Mouse (Mus musculus) MN1 (cell line): ENCODE data around the gene Prol1.
"Not testable (repeated sequence)": the region's sequence is repeated elsewhere in the genome, so short reads cannot be mapped to it uniquely, and the experiment has no call there.

Source experiments
- DNase-seq: peaks from one replicate; pipeline ENCODE4 v3.0.0-alpha.2; 2016; ENCODE audit warnings: low spot score

Gene Prol1

DNA sequence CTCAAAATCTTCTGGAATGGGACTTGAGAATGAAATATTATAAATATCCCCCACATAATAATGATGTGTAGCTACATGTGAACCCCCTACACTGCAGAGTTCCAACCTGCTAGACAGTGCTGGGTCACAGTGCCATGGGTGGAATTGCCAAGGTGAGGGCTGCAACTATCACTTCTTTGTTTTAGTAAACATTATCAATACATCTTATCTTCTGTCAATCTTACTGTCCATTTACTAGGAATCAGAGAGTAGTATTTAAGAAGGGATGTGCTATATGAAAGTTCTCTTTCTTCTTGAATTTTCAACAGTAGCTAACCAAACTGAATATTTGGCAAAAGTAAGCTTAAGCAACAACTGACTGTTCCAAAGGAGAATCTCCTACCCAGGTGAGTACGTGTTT lies at the start of gene Prol1:
Prol1 (plus strand) TSS at position 301 of the 400 bp plus-strand sequence.
- DNase-seq = no peak

DNA sequence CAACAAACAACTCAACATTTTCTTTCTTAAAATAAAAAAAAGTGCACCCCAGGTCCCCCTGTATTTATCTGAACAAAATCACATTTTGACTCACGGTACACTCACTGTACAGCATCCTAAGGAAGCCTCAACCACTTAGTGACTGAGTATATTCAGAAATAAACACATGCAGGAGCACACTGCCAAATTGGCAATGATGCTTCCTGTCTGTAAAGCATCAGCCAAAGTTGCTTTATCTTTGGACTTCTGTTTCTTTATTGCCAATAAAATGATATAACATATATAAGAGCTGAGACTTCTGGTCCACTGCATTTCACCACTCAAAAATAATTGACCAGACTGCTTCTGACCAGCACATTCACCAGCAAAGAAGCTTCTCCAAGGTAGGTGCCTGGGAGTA lies 48.5 kb upstream of the Prol1 start, which contains the start of gene Gm7714:
Gm7714 (plus strand) TSS at position 301 of the 400 bp plus-strand sequence.
- DNase-seq = no peak

DNA sequence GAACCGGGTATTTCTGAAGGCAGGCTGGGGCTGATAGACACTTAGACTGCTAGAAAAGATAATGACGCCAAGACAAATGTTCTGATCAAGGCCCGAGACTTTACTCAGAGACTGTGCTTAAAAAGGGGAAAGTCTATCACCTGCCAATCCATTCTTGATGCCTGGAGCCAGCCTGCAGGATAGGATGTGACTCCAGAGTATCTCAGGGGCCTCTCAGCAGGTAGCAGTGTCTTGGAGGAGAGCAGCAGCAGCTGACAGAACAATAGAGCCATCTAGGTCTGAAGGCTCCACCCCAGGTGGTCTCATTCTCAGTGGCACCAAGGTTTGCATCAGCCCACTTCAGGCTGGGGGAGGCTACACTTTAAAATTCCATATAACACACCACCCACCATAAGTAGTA lies 5.8 kb upstream of the Prol1 start:
- not testable (repeated sequence) for DNase-seq

DNA sequence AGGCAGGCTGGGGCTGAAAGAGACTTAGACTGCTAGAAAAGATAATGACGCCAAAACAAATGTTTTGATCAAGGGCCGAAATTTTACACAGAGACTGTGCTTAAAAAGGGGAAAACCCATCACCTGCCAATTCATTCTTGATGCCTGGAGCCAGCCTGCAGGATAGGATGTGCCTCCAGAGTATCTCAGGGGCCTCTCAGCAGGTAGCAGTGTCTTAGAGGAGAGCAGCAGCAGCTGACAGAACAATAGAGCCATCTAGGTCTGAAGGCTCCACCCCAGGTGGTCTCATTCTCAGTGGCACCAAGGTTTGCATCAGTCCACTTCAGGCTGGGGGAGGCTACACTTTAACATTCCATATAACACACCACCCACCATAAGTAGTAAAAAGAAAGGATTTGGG lies 31.4 kb downstream of the Prol1 start:
- not testable (repeated sequence) for DNase-seq

DNA sequence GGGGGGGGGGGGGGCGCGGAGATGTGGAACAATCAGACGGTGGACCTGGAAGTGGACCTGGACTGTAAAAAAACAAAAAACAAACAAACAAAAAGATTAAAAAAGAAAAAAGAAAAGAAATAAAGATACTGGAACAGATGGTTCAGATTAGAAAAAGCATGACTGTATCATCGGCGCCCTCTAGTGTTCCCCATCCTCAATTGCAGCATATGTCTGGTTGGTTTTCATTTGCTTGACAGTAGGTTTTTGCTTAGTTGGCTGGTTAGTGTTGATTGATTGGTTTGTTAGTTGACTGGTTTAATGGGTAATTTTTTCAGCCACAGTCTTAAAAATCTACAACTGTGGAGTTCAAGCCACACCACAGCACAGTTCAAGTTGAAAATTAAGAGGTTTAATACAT lies 47.7 kb downstream of the Prol1 start:
- DNase-seq = peak; percentile 21

DNA sequence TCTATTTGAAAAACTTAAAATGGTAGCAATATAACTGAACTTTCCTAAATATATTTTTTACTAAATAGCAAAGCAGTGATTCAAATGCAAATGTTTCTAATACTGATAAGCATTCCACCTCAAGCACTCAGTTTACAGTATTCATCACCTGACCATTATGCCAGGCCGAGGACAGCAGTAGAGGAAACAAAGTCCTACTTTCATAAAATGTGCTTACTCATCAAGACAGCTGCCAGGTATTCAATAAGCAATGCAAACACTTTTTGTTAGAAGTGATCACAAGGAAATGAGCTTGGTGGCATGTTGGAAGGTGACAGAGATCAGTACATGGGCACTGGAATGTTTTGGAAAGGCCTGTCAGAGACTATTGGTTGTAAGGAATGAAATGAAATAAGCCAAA lies 49.8 kb downstream of the Prol1 start:
- no peak for DNase-seq

DNA sequence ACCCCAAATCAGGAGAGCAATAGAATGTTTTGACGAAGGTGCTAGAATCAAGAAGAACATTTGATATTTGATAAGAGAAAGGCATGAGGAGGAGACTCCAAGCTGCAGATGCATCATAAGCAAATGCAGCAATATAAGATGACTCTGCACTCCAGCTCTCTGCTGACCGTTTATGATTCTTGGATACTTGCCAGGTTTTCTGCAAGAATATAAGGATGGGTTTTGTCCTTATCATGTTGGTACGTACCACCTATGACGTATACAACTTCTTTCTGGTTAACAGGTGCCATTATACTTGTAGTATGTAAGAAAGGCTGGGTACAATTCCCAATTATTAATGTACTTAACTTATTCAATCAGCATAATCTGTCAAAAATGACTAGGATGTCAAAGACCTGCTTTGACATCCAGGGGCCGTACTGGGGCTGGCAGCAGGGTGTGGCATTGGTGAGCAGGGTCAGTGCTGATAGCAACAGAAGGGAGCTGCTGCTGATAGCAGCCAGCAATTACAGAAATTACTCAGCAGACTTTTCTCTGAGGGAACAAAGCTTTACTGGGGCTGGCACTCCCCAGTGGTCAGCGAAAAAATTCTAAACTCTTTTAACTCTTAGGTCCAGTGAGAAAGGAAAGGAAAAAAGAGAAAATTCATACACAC lies 53.6 kb downstream of the Prol1 start:
- DNase-seq = no peak

DNA sequence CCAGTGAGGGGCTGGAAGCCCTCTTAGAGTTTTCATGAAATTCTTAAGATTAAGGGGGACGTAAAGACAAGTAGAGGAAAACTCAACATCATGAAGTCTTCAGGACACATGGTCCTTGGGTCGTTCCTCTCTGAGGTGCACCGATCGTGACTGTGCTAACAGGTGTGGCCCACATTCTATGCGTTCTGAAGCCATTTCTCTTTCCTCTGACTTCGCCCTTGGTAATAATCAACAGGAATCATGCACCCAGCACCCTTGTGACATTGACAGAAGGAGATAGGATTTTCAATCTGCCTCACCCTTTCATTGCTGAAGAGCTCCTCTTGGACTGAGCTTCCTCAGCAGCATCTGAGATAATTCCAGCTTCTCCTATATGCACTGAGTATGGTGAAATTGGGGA lies 55.5 kb downstream of the Prol1 start:
- no peak for DNase-seq

DNA sequence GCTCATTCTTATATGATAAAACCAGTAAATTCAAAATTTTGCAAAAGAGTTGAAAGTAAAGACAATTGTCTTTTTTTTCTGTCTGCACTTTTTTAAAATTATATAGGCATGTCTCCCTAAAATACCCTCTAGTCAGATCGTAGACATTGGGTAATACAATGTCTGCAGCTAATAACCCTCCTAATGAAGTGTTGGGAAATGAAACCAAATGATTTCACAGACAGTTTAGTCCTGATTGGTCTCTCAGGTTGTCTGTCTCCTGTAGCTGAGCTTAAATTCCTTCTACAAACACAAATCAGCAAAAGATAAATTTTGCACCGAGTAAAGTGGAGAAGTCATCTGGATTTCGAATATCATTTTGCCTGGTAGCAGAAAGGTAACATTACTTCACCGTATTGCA lies 58.7 kb downstream of the Prol1 start, which contains the start of gene Amtn:
Amtn (plus strand) TSS at position 301 of the 400 bp plus-strand sequence.
- no peak for DNase-seq
